ENCODE assay signal across 12 mouse cellular contexts in the genomic region with DNA sequence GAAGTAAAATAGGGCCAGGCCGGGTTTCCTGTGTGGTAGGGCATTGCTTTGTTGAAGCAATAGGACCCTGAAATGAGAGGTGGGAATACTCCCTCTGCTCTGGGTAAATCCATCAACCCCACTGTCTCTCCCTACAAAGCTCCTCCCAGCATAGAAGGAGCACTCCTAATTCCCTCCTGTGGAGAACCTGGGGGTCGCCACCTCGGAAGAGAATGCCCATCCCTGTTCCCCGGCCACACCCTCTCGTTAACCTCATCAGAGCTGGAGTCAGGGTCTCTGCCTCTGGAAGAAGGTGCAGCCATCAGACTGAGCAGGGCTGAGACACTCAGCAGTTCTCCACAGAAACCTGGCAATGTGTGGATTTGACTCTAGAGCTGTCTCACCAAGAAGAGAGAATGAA.
"Had no signal": no experiment of that assay in that cellular context is flagged by ENCODE, and none has a peak within 500 bp of the region (broad histone marks: within the 10 kb centered on the region; RNA-seq: fewer than 3 reads in every experiment).

No protein-coding gene starts in this region.

- DNase-seq: left cerebral cortex, postnatal 4 days; liver; liver, embryonic 13.5 days; liver, postnatal 0 days; lung, adult 18-20 months; lung, adult 2 months; lung, embryonic 14.5 days; lung, postnatal 10 days; lung, postnatal 14 days; lung, postnatal 36 days; lung, postnatal 4 days; midbrain, embryonic 14.5 days had no signal
